Mouse (Mus musculus): ENCODE results near the gene Zbed5.

GRCm38 (mm10) chr5:129940736-129941494, 45.4 kb downstream of the Zbed5 start:
- TF ChIP-seq POLR2A (IDR thresholded peaks at IDR 0.05; ENCODE audit: low read depth, low read length) (no peak), CTCF (IDR thresholded peaks at IDR 0.05; ENCODE audit: extremely low read depth, insufficient read depth, insufficient read length, insufficient replicate concordance) (no peak)
